Mouse (Mus musculus) spleen, adult 2 months (tissue): Measurements from ENCODE around the gene Nutm1.

Source experiments
- CTCF ChIP-seq: fragments of 200-500 bp; IDR thresholded peaks from 2 replicates; pipeline ENCODE4 v1.5.1; 2011; ENCODE audit warnings: mild to moderate bottlenecking, inconsistent platforms; ENCODE audit not compliant: insufficient read depth, insufficient read length, insufficient replicate concordance; ENCODE audit errors: extremely low read depth
- POLR2A ChIP-seq: fragments of 200-500 bp; IDR thresholded peaks from 2 replicates; pipeline ENCODE4 v1.6.1; 2011; ENCODE audit warnings: low read depth, low read length, inconsistent platforms

DNA sequence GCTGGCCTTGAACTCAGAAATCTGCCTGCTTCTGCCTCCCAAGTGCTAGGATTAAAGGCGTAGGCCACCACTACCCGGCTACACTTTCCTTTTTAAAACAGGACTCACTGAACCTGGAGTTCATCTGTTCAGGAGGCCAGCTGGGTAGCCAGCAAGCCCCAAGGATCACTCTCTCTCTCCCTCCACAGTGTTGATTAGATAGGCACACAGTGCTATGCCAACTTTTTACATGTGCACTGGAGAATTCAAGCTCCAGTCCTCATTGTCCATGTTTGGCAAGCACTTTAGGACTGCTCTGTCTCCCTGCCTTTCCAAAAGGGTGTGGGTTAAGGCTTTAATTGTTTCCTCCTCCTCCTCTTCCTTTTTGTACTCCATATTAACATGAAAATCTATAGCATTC lies 10.9 kb upstream of the Nutm1 start:
- no peak for TF ChIP-seq POLR2A
- TF ChIP-seq CTCF: no peak
